Comparison of ENCODE assay signal across 32 mouse cellular contexts in genomic region chr5:76055849-76056248, GRCm38 (mm10).
"Had no signal": no experiment of that assay in that cellular context is flagged by ENCODE, and none has a peak within 500 bp of the region (broad histone marks: within the 10 kb centered on the region; RNA-seq: fewer than 3 reads in every experiment).

No protein-coding gene starts in this region.

- H3K36me3 ChIP-seq: heart, embryonic 12.5 days; heart, embryonic 13.5 days; heart, embryonic 15.5 days; hindbrain, embryonic 10.5 days; hindbrain, embryonic 12.5 days; hindbrain, embryonic 13.5 days; hindbrain, embryonic 15.5 days; kidney, embryonic 15.5 days had no signal

- ATAC-seq: hindbrain, embryonic 16.5 days; hindbrain, postnatal 0 days; inflammation-experienced regulatory T-cells, adult 6 months had no signal

- H3K9ac ChIP-seq: heart, embryonic 12.5 days; heart, embryonic 13.5 days; heart, embryonic 15.5 days; hindbrain, embryonic 12.5 days; hindbrain, embryonic 13.5 days; hindbrain, embryonic 14.5 days; hindbrain, embryonic 15.5 days; kidney, embryonic 15.5 days had no signal

- H3K4me2 ChIP-seq: heart, embryonic 11.5 days; heart, embryonic 12.5 days; heart, embryonic 13.5 days; heart, embryonic 15.5 days; hindbrain, embryonic 12.5 days; hindbrain, embryonic 13.5 days; hindbrain, embryonic 14.5 days; hindbrain, embryonic 15.5 days; kidney, embryonic 15.5 days had no signal

- H3K4me1 ChIP-seq: heart, embryonic 12.5 days; heart, embryonic 13.5 days; heart, embryonic 15.5 days; hindbrain, embryonic 10.5 days; hindbrain, embryonic 12.5 days; hindbrain, embryonic 13.5 days; hindbrain, embryonic 15.5 days; kidney, embryonic 15.5 days had no signal

- H3K27me3 ChIP-seq: heart, embryonic 12.5 days; heart, embryonic 13.5 days; heart, embryonic 15.5 days; hindbrain, embryonic 12.5 days; hindbrain, embryonic 13.5 days; hindbrain, embryonic 15.5 days; kidney, embryonic 15.5 days had no signal

- H3K27ac ChIP-seq: heart, embryonic 13.5 days; heart, embryonic 15.5 days; hindbrain, embryonic 10.5 days; hindbrain, embryonic 12.5 days; hindbrain, embryonic 13.5 days; hindbrain, embryonic 14.5 days; hindbrain, embryonic 15.5 days; hindbrain, postnatal 0 days; kidney, embryonic 15.5 days; kidney, postnatal 0 days; layer of hippocampus, adult 2 months; left cerebral cortex, adult 2 months had no signal

- H3K4me3 ChIP-seq: heart, embryonic 12.5 days; heart, embryonic 13.5 days; heart, embryonic 15.5 days; hindbrain, embryonic 10.5 days; hindbrain, embryonic 12.5 days; hindbrain, embryonic 13.5 days; hindbrain, embryonic 15.5 days; kidney, embryonic 15.5 days; layer of hippocampus, adult 2 months; left cerebral cortex, adult 2 months had no signal

- DNase-seq: heart, postnatal 10 days; heart, postnatal 14 days; heart, postnatal 36 days; heart, postnatal 4 days; kidney, adult 11 months; kidney, adult 18-20 months; kidney, adult 2 months; kidney, adult 8-10 months; kidney, adult 9 months; kidney, postnatal 10 days; kidney, postnatal 14 days; kidney, postnatal 25 days; kidney, postnatal 36 days; kidney, postnatal 4 days; layer of hippocampus, adult 9-11 months; layer of hippocampus, postnatal 36 days had no signal

- H3K9me3 ChIP-seq: heart, embryonic 12.5 days; heart, embryonic 13.5 days; heart, embryonic 15.5 days; hindbrain, embryonic 10.5 days; hindbrain, embryonic 12.5 days; hindbrain, embryonic 13.5 days; hindbrain, embryonic 15.5 days; kidney, embryonic 15.5 days had no signal
